Mouse (Mus musculus): ENCODE results near the gene Svs5. TPM values are rescaled to one million over a fixed set of nuclear protein-coding genes. Genes with fewer than 3 reads are reported as not detected.
"Not testable (repeated sequence)": the region's sequence is repeated elsewhere in the genome, so short reads cannot be mapped to it uniquely, and the experiment has no call there.

The Svs5 gene
- not detected for total RNA-seq (2021)
- long read RNA-seq, experiment 1, result 0 reads
- long read RNA-seq, experiment 2, result 0 reads

DNA sequence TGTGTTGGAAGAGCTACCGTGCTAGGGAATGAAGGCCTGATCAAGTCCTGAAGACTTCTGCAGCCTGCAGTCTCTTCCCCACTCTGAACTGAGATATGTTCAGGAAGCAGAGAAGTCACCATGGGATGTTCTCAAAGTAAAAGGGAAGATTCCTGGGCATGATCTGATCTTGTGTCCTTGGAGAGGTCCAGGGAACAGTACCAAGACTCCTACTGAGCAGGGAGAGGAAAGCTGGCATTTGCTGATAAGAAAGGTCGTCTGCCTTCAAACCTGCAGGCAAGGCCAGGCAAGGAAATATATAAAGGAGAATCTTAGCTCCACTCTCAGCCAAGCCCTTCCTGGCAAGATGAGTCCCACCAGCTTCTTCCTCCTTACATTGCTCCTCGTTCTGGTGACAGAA is at the start of gene Svs5:
TSS of gene Svs5 (plus strand) at position 301 of the 400 bp plus-strand sequence.
- not testable (repeated sequence) for DNase-seq

DNA sequence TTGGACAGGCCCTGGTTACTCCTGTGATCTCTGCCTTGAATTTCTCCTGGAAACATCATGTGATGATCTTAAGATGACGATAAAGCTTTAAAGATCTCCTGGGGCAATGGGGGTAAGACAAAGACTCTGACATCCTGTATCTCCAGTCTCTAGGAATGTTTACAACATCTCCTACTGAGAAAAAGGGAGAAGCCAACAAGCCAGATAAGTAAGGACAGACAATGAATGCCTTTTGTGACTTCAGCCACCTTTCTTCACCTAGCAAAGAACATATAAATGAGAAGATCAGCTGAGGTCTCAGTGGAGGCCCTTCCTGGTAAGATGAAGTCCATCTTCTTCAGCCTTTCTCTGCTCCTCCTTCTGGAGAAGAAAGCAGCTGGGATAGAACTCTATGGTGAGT is 43.6 kb upstream of the Svs5 start, which contains the start of gene Svs3a:
TSS of gene Svs3a (plus strand) at position 301 of the 400 bp plus-strand sequence.
- not testable (repeated sequence) for DNase-seq

DNA sequence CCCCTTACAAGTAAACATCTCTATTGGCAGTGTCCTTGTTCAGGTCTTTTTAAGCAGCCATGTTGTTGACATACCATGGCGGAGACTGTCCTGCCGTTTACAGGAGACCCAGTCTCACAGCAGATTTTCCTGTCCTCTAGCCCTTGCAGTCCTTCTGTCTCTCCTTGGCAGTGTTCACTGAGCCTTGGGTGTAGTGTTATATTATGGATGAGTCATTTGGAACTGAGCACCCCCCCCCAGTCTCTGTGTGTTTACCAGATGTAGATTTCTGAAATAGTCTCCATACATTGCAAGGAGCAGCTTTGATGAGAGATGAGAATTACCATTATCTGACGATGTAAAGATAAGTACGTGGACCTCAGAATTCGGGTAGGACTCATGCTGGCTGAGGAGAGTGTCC is 19.9 kb upstream of the Svs5 start:
- no peak for DNase-seq

GRCm38 (mm10) chr2:164315460-164315859 is 17.1 kb upstream of the Svs5 start:
- DNase-seq, result not testable (repeated sequence)

- DNase-seq, result not testable (repeated sequence)
Observed at GRCm38 (mm10) chr2:164316451-164316850, 16.1 kb upstream of the Svs5 start, which contains the start of gene Svs6. Svs6 (plus strand) TSS chr2:164316751.

- no peak for DNase-seq
Observed at GRCm38 (mm10) chr2:164320983-164321382, 11.6 kb upstream of the Svs5 start.

DNA sequence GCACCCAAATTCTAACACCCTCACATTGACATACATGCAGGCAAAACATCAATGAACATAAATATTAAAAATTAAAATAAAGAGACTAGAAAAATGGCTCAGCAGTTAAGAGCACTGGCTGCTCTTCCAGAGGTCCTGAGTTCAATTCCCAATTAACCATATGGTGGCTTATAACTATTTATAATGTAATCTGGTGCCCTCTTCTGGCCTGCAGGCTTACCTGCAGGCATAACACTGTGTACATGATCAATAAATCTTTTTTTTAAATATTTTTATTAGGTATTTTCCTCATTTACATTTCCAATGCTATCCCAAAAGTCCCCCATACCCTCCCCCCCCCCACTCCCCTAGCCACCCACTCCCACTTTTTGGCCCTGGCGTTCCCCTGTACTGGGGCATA is 11.2 kb downstream of the Svs5 start:
- not testable (repeated sequence) for DNase-seq

DNA sequence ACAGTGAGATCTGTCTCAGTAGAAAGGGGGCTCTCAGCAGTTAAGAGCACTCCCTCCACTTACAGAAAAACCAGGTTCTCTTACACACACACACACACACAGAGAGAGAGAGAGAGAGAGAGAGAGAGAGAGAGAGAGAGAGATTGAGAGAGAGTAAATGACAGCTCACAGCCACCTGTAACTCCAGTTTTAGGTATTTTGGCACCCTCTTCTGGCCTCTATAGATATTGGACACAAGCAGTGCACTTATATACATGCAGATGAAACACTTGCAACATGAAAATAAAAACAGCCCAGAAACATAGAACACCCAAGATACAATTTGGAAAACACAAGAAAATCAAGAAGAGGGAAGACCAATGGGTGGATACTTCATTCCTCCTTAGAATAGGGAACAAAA is 15.2 kb downstream of the Svs5 start:
- DNase-seq, result not testable (repeated sequence)

- DNase-seq, result peak; percentile 31
Observed at GRCm38 (mm10) chr2:164348980-164349379, 16.4 kb downstream of the Svs5 start.

- DNase-seq, result no peak
Observed at GRCm38 (mm10) chr2:164352697-164353096, 20.2 kb downstream of the Svs5 start.

DNA sequence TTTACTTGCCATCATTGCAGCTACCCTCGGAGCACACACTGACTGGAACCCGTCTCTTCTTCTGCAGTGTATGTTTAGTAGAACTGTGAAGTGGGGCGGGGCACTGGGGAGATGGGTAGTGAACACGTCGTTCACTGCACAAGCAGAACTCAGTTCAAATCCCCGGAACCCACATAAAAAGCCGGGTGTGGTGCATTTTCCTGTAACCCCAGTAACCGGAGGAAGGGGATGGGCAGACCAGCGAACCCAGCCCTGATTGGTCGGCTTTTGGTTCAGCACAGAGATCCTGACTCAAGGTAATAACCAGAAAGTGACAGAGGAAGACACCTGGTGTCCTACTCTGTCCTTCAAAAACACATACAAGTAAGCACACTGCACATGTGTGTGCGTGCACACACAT is 20.8 kb downstream of the Svs5 start:
- DNase-seq, result no peak

GRCm38 (mm10) chr2:164356177-164356967 is 23.8 kb downstream of the Svs5 start:
- DNase-seq, result no peak

DNA sequence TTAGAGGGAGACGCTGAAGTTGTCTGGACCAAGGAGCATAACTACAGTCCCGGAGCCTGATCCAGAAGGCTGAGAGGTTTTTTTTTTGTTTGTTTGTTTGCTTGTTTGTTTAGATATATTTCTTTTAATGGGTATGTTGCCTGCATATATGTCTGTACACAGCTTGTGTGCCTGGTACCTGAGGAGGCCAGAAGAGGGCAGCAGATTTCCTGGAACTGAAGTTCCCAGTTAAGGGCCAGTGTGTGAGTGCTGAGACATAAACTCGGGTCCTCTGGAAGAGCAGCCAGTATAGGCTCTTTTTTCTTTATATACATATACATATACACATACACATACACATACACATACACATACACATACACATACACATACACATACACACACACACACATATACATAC is 25.8 kb downstream of the Svs5 start:
- DNase-seq, result no peak

GRCm38 (mm10) chr2:164359031-164359430 is 26.5 kb downstream of the Svs5 start:
- no peak for DNase-seq

- no peak for DNase-seq
Observed at GRCm38 (mm10) chr2:164359668-164360067, 27.1 kb downstream of the Svs5 start.

DNA sequence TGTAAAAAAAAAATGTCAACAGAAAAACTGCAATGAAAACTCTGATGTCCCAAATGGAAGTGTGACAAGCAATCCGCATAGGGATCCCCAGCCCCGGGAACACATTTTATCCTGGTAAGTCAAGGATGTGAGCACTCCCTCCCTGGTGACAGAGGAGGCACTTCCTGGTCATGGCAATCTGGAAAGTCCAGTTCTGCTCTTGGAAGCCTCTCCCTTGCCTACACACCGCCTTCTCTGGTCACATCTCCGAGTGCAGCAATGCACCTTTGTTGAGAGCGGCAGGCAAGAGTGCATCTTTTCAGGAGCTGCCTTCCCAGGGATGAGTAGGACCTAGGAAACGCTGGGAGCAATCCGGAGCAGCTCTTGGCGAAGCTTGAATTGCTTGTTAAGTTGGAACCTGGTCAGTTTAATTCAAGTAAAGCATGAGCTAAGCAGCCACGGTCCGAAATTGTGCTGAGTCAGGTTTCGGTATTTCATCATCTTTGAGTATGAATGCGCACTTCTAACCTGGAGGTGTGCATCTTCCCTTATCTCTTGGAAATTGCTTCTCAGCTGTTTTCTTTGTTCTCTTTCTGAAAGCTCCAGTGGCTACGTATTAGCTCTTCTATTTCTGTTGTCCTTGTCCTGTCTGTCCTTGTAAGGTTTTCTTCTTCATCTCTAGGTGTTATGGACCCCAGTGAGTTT is 28.6 kb downstream of the Svs5 start:
- no peak for DNase-seq

DNA sequence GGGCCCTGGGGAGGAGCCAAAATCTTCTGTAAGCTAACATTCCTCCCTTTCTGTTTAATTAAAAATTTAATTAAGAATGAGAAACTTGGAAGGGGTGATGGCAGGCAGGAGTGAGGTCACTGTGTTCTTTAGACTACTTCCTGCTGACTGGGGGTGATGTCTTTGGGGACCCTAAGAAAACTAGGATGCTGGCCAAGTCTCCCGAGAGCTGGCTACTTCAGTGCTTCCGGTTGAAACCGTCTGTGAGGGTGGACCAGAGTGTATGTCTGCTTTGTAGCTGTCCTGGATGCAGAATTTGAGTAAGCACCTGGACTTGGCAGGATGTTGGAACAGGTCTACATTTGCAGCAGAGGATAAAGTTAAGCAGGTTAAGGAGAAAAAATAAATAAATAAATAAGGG is 34.4 kb downstream of the Svs5 start:
- no peak for DNase-seq

GRCm38 (mm10) chr2:164368620-164369105 is 36.1 kb downstream of the Svs5 start:
- DNase-seq, result no peak

DNA sequence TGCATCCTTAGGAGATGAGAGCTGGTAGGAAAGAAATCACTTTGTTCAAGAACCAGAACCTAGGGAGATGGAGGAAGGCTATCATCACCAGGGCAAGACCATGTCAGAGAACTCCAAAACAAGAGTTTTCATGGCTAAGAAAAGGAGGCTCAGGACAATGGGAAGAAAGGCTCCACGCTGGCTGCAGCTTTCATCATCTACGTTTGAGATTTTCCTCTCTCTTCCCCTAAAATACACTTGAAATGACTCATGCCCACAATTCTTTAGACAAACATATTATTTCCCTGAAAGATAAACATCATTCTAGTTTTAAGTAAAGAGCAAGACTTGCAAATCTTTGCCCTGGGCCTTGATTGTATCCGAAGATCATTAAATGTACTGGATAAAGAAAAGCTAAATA is 38.8 kb downstream of the Svs5 start:
- no peak for DNase-seq

GRCm38 (mm10) chr2:164372408-164373053 is 40.0 kb downstream of the Svs5 start:
- DNase-seq, result no peak

- DNase-seq, result no peak
Observed at GRCm38 (mm10) chr2:164373187-164373586, 40.6 kb downstream of the Svs5 start.
